Mouse (Mus musculus) forebrain, embryonic 15.5 days (tissue): ENCODE measurements at regions not wholly inside any gene's neighbourhood (a gene's known extent, or its start where the extent isn't known, plus 50 kb on each side); places are given as distances from the start of the nearest gene placed in this dataset.

Experiments used
- ATAC-seq: fragments of 200-750 bp; cut with Nextera tagmentation; replicated peaks from 2 replicates; pipeline ENCODE4 v1.8.0; 2017; ENCODE audit warnings: mild to moderate bottlenecking, moderate TSS enrichment, moderate library complexity
- H3K27ac ChIP-seq: fragments of 300-500 bp; sonication (generic); replicated peaks from 2 replicates; pipeline ENCODE4 v1.5.1; 2015; ENCODE audit warnings: mild to moderate bottlenecking, inconsistent platforms
- H3K27me3 ChIP-seq: fragments of 300-500 bp; sonication (generic); 2 replicates; pipeline ENCODE4 v1.6.1; 2015; ENCODE audit warnings: inconsistent platforms
- H3K36me3 ChIP-seq: fragments of 300-500 bp; sonication (generic); 2 replicates; pipeline ENCODE4 v1.6.1; 2015; ENCODE audit warnings: mild to moderate bottlenecking, inconsistent platforms
- H3K4me1 ChIP-seq: fragments of 300-500 bp; sonication (generic); 2 replicates; pipeline ENCODE4 v1.6.1; 2015; ENCODE audit warnings: inconsistent platforms
- H3K4me2 ChIP-seq: fragments of 300-500 bp; sonication (generic); replicated peaks from 2 replicates; pipeline ENCODE4 v1.6.1; 2015; ENCODE audit warnings: mild to moderate bottlenecking, inconsistent platforms
- H3K4me3 ChIP-seq: fragments of 300-500 bp; sonication (generic); 2 replicates; pipeline ENCODE4 v1.5.1; 2015; ENCODE audit warnings: mild to moderate bottlenecking, inconsistent platforms
- H3K9ac ChIP-seq: fragments of 300-500 bp; sonication (generic); replicated peaks from 2 replicates; pipeline ENCODE4 v1.6.1; 2015; ENCODE audit warnings: mild to moderate bottlenecking, inconsistent platforms
- H3K9me3 ChIP-seq: fragments of 300-500 bp; sonication (generic); 2 replicates; pipeline ENCODE4 v1.6.1; 2016; ENCODE audit warnings: inconsistent platforms
- WGBS: fragments of 180-500 bp; shearing (Covaris S2); methylation state at CpG from one replicate; pipeline ENCODE4 v1.1.7; 2015; ENCODE audit warnings: mixed read lengths; 5-methylcytosine and 5-hydroxymethylcytosine counted together

- Histone ChIP-seq H3K4me3 (no peak overlapping the region), H3K36me3 (no peaks in the 10 kb centered on the region), H3K9ac (no peak overlapping the region), H3K9me3 (no peaks in the 10 kb centered on the region), H3K27ac (peak overlapping the region; percentile 33; the same call in 1 of the 2 replicates), H3K4me2 (no peak overlapping the region), H3K27me3 (no peaks in the 10 kb centered on the region), H3K4me1 (peaks cover 13% of the 10 kb centered on the region; the same call in 1 of the 2 replicates)
- WGBS: 26% methylated on average over 1 of the region's 1 CpGs
- peak; percentile 90 for ATAC-seq
Observed at GRCm38 (mm10) chr4:5206394-5207099, 413.4 kb upstream of the Impad1 start.

DNA sequence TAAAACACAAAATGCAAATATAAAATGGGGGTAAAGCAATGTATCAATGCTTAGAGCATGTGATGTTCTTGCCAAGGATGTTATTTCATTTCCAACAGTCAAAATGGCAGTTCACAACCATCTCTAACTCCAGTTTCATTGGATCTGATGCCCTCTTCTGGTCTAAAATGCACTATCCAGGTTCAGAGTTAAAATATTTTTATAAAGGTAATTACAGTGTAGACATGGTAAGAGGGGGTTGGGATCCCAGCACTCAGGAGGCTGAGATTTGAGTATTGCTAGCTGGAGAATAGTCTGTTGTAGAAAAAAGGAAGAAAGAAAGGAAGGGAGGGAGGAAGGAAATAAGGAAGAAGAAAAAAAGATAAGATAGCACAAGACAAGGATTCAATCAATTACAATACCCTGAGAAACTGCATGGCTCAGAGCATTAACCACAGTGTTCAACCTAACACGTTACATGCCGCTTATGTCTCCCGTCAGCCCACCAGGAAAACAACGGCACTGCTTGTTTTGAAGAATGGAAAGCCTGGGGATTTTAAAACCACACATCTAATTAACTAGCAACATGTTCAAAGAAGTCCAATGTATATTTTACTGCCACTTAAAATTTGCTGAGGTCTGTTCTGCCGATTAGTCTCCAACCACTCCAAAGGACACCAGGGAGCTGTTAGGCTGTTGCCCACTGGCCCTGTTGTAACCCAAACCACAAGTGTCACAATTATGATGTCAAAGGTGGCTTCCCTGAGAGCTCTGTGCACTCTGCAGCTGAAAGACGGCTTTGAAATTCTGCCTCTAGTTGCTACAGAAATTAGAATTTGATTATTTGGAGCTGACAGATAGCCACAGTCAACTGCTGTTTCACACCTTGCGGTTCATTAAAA is 412.4 kb upstream of the Impad1 start:
- WGBS: 48% methylated on average over 7 of the region's 7 CpGs
- ATAC-seq: peak; percentile 63
- Histone ChIP-seq H3K27me3 (no peaks in the 10 kb centered on the region), H3K9ac (no peak overlapping the region), H3K4me2 (no peak overlapping the region), H3K4me1 (peaks cover 13% of the 10 kb centered on the region; the same call in 1 of the 2 replicates), H3K27ac (no peak overlapping the region; the same call in 1 of the 2 replicates), H3K4me3 (no peak overlapping the region), H3K36me3 (no peaks in the 10 kb centered on the region), H3K9me3 (no peaks in the 10 kb centered on the region)

DNA sequence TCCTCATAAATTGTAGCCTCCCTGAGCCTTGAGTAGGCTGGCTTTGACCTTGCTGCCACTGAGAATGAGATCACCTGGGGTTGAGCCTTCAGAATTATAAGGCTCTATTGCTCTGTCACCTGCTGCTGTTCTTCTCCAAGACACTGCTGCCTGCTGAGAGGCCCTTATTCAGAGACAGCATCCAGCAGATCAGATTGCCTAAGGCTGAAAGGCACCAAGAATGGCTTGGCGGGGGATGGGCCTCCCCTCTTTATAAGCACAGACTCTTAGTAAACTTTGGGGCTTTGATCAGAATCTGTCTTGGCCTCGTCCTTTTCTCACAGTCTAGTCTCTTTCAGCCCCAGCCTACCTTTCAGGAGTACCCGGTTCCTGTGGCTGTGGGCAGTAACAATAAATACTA is 401.1 kb upstream of the Impad1 start:
- Histone ChIP-seq H3K36me3 (no peaks in the 10 kb centered on the region), H3K27ac (no peak overlapping the region), H3K9ac (no peak overlapping the region), H3K9me3 (no peaks in the 10 kb centered on the region), H3K4me2 (no peak overlapping the region), H3K27me3 (no peaks in the 10 kb centered on the region), H3K4me1 (no peaks in the 10 kb centered on the region), H3K4me3 (no peak overlapping the region)
- no peak for ATAC-seq
- WGBS: 12% methylated on average over 3 of the region's 3 CpGs

DNA sequence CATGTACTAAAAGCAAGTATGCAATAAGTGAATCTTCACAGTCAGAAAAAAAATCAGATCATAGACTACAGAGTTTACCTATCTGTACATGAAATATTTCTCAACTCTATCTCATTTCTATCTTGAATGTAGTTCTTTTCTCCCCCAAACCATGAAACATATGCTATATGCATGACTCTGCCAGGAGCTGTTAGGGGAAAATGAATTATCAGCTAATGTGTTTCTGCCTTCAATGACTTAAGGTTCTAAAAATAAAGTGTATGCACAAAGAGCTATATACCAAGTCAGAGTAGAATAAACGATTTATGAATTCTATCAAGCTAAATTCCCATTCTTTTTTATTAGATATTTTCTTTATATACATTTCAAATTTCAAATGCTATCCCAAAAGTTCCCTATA is 388.4 kb upstream of the Impad1 start:
- Histone ChIP-seq H3K36me3 (no peaks in the 10 kb centered on the region), H3K9me3 (no peaks in the 10 kb centered on the region), H3K27me3 (no peaks in the 10 kb centered on the region), H3K9ac (no peak overlapping the region), H3K4me1 (peaks cover 7% of the 10 kb centered on the region; the same call in 1 of the 2 replicates), H3K4me2 (no peak overlapping the region), H3K4me3 (no peak overlapping the region), H3K27ac (no peak overlapping the region)
- no peak for ATAC-seq
- WGBS: 85% methylated on average over 1 of the region's 1 CpGs

DNA sequence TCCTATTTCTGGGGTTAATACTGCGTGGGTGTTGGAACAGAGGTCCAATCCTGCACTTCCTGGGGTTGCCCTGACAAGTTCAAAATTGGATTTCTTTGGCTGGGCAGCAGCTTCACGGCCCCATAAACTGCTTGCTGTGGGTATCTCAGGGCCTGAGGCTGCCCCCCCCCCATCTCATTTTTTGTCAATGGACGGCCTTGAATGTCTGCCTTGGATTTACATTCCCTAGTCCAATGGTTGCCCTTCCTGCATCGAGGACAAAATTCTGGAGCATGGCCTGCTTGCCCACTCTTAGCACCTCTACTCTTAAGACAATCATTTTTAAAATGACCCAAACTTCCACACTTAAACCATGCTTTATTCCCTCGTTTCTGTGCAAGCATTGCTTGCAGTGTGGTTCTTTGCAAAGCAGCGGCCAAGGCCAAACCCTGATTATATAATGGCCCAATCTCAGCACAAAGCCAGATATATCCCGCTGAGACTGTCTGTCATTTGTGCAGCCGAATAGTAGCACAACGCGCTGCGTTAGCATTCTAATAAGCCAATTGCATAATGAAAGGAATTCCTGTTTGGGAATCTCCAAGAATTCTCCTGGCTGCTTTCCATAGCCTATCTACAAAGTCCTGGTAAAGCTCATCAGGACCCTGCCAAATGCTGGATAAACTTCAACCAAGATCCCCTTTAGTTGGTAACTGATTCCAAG is 386.0 kb upstream of the Impad1 start:
- no peaks in the 10 kb centered on the region for H3K36me3 ChIP-seq
- no peak overlapping the region for H3K9ac ChIP-seq
- WGBS: 19% methylated on average over 11 of the region's 11 CpGs
- peaks cover 7% of the 10 kb centered on the region; the same call in 1 of the 2 replicates for H3K4me1 ChIP-seq
- no peaks in the 10 kb centered on the region for H3K9me3 ChIP-seq
- no peaks in the 10 kb centered on the region for H3K27me3 ChIP-seq
- H3K4me3 ChIP-seq: no peak overlapping the region
- no peak overlapping the region for H3K4me2 ChIP-seq
- H3K27ac ChIP-seq: 0 out of 2 replicates have a peak overlapping the region, but pooled peaks have one; percentile 1
- peak; percentile 97 for ATAC-seq

DNA sequence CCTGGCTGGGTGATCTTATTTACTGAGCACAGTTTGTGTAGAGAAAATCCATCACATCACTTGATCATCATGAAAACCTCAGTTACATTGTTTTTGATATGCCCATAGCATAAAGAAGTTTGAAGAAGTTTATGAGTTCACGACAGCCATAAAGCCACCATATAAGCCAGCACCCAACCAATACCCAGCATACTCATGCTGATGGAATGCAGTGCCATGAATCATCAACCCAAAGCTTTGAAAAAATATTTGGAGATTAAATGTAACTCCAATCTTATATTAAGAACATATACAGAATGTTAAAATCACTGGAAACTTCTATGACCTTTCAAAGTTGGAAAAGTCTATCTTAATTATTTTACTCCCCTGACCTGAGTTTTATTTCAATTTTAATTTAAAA is 372.1 kb upstream of the Impad1 start:
- no peaks in the 10 kb centered on the region for H3K27me3 ChIP-seq
- no peak overlapping the region for H3K4me3 ChIP-seq
- no peaks in the 10 kb centered on the region for H3K36me3 ChIP-seq
- ATAC-seq: no peak
- no peak overlapping the region for H3K9ac ChIP-seq
- H3K4me1 ChIP-seq: no peaks in the 10 kb centered on the region
- H3K9me3 ChIP-seq: no peaks in the 10 kb centered on the region
- H3K27ac ChIP-seq: no peak overlapping the region
- no peak overlapping the region for H3K4me2 ChIP-seq
- 94% methylated on average over 1 of the region's 1 CpGs for WGBS

- no peaks in the 10 kb centered on the region for H3K36me3 ChIP-seq
Observed at GRCm38 (mm10) chr4:5160931-5161330, 367.8 kb upstream of the Impad1 start.

DNA sequence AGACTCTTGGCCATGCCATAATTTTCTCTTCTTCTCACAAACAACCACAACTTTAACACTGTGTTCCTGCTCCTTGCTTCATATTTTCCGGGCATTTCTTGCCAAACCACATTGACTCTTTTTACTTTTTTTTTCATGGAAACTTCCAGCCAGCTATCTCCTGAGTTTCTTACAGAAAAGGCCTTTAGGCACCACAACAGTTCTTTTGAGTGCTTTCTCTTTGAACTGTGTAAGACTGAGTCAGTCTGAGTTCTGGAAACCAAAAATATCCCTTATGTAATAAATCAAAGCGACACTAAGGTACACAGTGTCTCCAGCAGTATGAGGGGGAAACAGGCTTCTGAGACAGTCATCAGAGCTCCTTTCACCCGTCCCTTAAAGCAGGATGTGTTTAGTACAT is 337.6 kb upstream of the Impad1 start:
- Histone ChIP-seq H3K27me3 (no peaks in the 10 kb centered on the region), H3K4me3 (no peak overlapping the region), H3K4me1 (peaks cover 8% of the 10 kb centered on the region; the same call in 1 of the 2 replicates), H3K9ac (no peak overlapping the region), H3K36me3 (no peaks in the 10 kb centered on the region), H3K4me2 (no peak overlapping the region), H3K27ac (no peak overlapping the region), H3K9me3 (no peaks in the 10 kb centered on the region)
- 75% methylated on average over 3 of the region's 3 CpGs for WGBS
- no peak for ATAC-seq

More at GRCm38 (mm10) chr4:5160931-5161330, 367.8 kb upstream of the Impad1 start:
- H3K9me3 ChIP-seq: no peaks in the 10 kb centered on the region
- H3K4me3 ChIP-seq: no peak overlapping the region
- H3K9ac ChIP-seq: no peak overlapping the region
- H3K4me2 ChIP-seq: no peak overlapping the region
- no peaks in the 10 kb centered on the region for H3K27me3 ChIP-seq
- no peaks in the 10 kb centered on the region for H3K4me1 ChIP-seq
- H3K27ac ChIP-seq: no peak overlapping the region
- ATAC-seq: no peak
- WGBS: 65% methylated on average over 1 of the region's 1 CpGs

DNA sequence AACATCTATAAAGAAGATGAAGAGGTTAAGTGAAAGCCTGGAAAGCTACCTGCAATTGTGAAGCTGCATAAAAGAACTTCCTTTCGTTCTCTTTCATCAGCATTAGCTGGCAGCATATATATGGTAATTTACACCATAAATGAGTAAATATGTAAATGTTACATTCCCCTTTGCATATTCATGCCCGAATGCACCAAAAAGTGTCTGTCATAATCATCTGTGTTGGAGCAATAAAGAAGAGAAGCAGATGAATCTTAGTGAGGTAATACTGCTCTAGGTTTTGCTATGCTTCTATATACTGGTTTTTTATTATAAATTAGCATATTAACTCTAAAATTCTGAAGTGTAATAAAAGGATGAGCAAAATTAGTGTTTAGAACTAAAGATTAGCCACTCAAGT is 332.9 kb upstream of the Impad1 start:
- Histone ChIP-seq H3K4me1 (peaks cover 9% of the 10 kb centered on the region; the same call in 1 of the 2 replicates), H3K4me2 (no peak overlapping the region), H3K9ac (no peak overlapping the region), H3K4me3 (no peak overlapping the region), H3K9me3 (no peaks in the 10 kb centered on the region), H3K36me3 (no peaks in the 10 kb centered on the region), H3K27ac (no peak overlapping the region), H3K27me3 (no peaks in the 10 kb centered on the region)
- WGBS: 62% methylated on average over 2 of the region's 2 CpGs
- peak; percentile 68 for ATAC-seq

DNA sequence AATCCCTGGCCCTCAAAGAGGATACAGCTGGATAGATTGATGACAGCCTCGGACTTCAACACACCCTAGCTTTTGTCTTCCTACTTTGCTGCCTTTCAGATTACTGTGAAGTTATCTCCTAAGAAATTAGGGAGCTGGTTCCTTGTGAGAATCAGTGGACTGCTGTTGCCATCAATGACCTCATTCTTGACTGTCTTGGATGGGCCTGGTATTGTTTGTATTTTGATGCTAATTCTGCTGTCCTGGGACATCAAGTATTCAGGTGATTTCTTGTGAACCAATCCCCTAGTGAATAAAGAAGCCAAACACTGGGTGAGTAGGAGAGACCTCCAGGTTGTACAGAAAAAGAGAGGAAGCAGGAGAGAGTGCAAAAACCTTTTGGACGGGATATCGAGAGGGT is 305.3 kb upstream of the Impad1 start:
- Histone ChIP-seq H3K4me3 (no peak overlapping the region), H3K4me1 (no peaks in the 10 kb centered on the region), H3K9me3 (no peaks in the 10 kb centered on the region), H3K4me2 (no peak overlapping the region), H3K36me3 (no peaks in the 10 kb centered on the region), H3K27ac (no peak overlapping the region), H3K27me3 (no peaks in the 10 kb centered on the region), H3K9ac (no peak overlapping the region)
- no peak for ATAC-seq
- 89% methylated on average over 3 of the region's 3 CpGs for WGBS

- Histone ChIP-seq H3K27me3 (no peaks in the 10 kb centered on the region), H3K4me2 (no peak overlapping the region), H3K36me3 (no peaks in the 10 kb centered on the region), H3K4me1 (no peaks in the 10 kb centered on the region), H3K9me3 (no peaks in the 10 kb centered on the region), H3K27ac (no peak overlapping the region), H3K4me3 (no peak overlapping the region), H3K9ac (no peak overlapping the region)
- WGBS: 63% methylated on average over 3 of the region's 3 CpGs
- no peak for ATAC-seq
Observed at GRCm38 (mm10) chr4:5078723-5079122, 285.6 kb upstream of the Impad1 start.

- no peaks in the 10 kb centered on the region for H3K36me3 ChIP-seq
- H3K4me1 ChIP-seq: no peaks in the 10 kb centered on the region
- H3K9ac ChIP-seq: no peak overlapping the region
- no peak overlapping the region for H3K4me2 ChIP-seq
- no peak overlapping the region for H3K4me3 ChIP-seq
- no peak overlapping the region for H3K27ac ChIP-seq
- 89% methylated on average over 1 of the region's 1 CpGs for WGBS
- no peak for ATAC-seq
- no peaks in the 10 kb centered on the region for H3K9me3 ChIP-seq
- no peaks in the 10 kb centered on the region for H3K27me3 ChIP-seq
Observed at GRCm38 (mm10) chr4:5074754-5075153, 281.6 kb upstream of the Impad1 start.
